Mouse (Mus musculus) fat pad, adult 2 months (tissue): Measurements from ENCODE around the gene Atoh8.

ENCODE experiments used
- DNase-seq: peaks from one replicate; pipeline ENCODE4 v3.0.0-alpha.2; 2011; ENCODE audit warnings: low read depth, low spot score; ENCODE audit errors: extremely low read depth

Atoh8 gene

GRCm38 (mm10) chr6:72255294-72255693, 19.9 kb upstream of the Atoh8 start:
- no peak for DNase-seq

GRCm38 (mm10) chr6:72254588-72255075, 19.3 kb upstream of the Atoh8 start:
- no peak for DNase-seq

GRCm38 (mm10) chr6:72253911-72254587, 18.7 kb upstream of the Atoh8 start:
- no peak for DNase-seq

GRCm38 (mm10) chr6:72253168-72253567, 17.8 kb upstream of the Atoh8 start:
- no peak for DNase-seq

- no peak for DNase-seq
Observed at GRCm38 (mm10) chr6:72252433-72252832, 17.1 kb upstream of the Atoh8 start.

GRCm38 (mm10) chr6:72249981-72250380, 14.6 kb upstream of the Atoh8 start:
- DNase-seq, result no peak

- DNase-seq, result no peak
Observed at GRCm38 (mm10) chr6:72248150-72248914, 13.0 kb upstream of the Atoh8 start.

- DNase-seq, result no peak
Observed at GRCm38 (mm10) chr6:72246303-72246702, 10.9 kb upstream of the Atoh8 start.

GRCm38 (mm10) chr6:72244569-72245285, 9.3 kb upstream of the Atoh8 start:
- no peak for DNase-seq

- no peak for DNase-seq
Observed at GRCm38 (mm10) chr6:72244144-72244549, 8.8 kb upstream of the Atoh8 start.

GRCm38 (mm10) chr6:72242532-72243320, 7.3 kb upstream of the Atoh8 start:
- no peak for DNase-seq

GRCm38 (mm10) chr6:72241843-72242154, 6.4 kb upstream of the Atoh8 start:
- DNase-seq, result no peak

- no peak for DNase-seq
Observed at GRCm38 (mm10) chr6:72241133-72241842, 5.9 kb upstream of the Atoh8 start.

- no peak for DNase-seq
Observed at GRCm38 (mm10) chr6:72240042-72240441, 4.7 kb upstream of the Atoh8 start.

GRCm38 (mm10) chr6:72237035-72237434, 1.7 kb upstream of the Atoh8 start:
- DNase-seq, result no peak

GRCm38 (mm10) chr6:72235807-72236407, 530 bp upstream of the Atoh8 start:
- DNase-seq, result no peak

- no peak for DNase-seq
Observed at GRCm38 (mm10) chr6:72234372-72235097, 842 bp downstream of the Atoh8 start.

- no peak for DNase-seq
Observed at GRCm38 (mm10) chr6:72233950-72234349, 1.4 kb downstream of the Atoh8 start.

- no peak for DNase-seq
Observed at GRCm38 (mm10) chr6:72232870-72233269, 2.5 kb downstream of the Atoh8 start.
